Mouse (Mus musculus) ES-Bruce4 (cell line): ENCODE measurements around the gene Slc6a5. TPM values are rescaled to one million over a fixed set of nuclear protein-coding genes. Genes with fewer than 3 reads are reported as not detected.

Source experiments
- H3K27ac ChIP-seq: 2 replicates; pipeline ENCODE4 v1.5.1; 2012; ENCODE audit warnings: low read length, inconsistent platforms; ENCODE audit not compliant: insufficient read depth
- H3K27me3 ChIP-seq: 2 replicates; pipeline ENCODE4 v1.6.1; 2012; ENCODE audit warnings: mild to moderate bottlenecking, low read length, inconsistent platforms; ENCODE audit not compliant: control insufficient read depth, poor library complexity, insufficient read depth, severe bottlenecking
- H3K36me3 ChIP-seq: 2 replicates; pipeline ENCODE4 v1.6.1; 2012; ENCODE audit warnings: inconsistent platforms, mild to moderate bottlenecking, low read length, moderate library complexity; ENCODE audit not compliant: control insufficient read depth, poor library complexity, insufficient read depth, severe bottlenecking
- H3K4me1 ChIP-seq: one replicate; pipeline ENCODE4 v1.8.1; 2011; ENCODE audit warnings: low read length; ENCODE audit not compliant: control insufficient read depth, insufficient read depth
- H3K4me3 ChIP-seq: 2 replicates; pipeline ENCODE4 v1.5.1; 2011; ENCODE audit warnings: low read depth, mild to moderate bottlenecking, low read length
- H3K9ac ChIP-seq: 2 replicates; pipeline ENCODE4 v1.6.1; 2012; ENCODE audit warnings: low read depth, mild to moderate bottlenecking, inconsistent platforms; ENCODE audit not compliant: poor library complexity, severe bottlenecking
- H3K9me3 ChIP-seq: replicated peaks from 2 replicates; pipeline ENCODE4 v1.6.1; 2012; ENCODE audit warnings: mild to moderate bottlenecking, low read length, inconsistent platforms; ENCODE audit not compliant: control insufficient read depth, poor library complexity, insufficient read depth, severe bottlenecking
- CTCF ChIP-seq: IDR thresholded peaks from one replicate; pipeline ENCODE4 v1.8.1; 2011; ENCODE audit warnings: low read depth, low read length
- EP300 ChIP-seq: IDR thresholded peaks from 2 replicates; pipeline ENCODE4 v1.6.1; 2011; ENCODE audit warnings: low read depth, low read length; ENCODE audit not compliant: insufficient read depth
- POLR2A ChIP-seq: IDR thresholded peaks from one replicate; pipeline ENCODE4 v1.8.1; 2011; ENCODE audit warnings: low read length; ENCODE audit not compliant: insufficient read depth
- polyA plus RNA-seq: library from polyadenylated mRNA; stranded (reverse); fragments of >200 nt; gene quantifications from 2 replicates; pipeline ENCODE4 v1.2.4, GENCODE M21; 2011; ENCODE audit warnings: low read depth; ENCODE audit not compliant: missing spikeins, insufficient read depth, insufficient read length

The Slc6a5 gene
- polyA plus RNA-seq, 1 experiment, result not detected

DNA sequence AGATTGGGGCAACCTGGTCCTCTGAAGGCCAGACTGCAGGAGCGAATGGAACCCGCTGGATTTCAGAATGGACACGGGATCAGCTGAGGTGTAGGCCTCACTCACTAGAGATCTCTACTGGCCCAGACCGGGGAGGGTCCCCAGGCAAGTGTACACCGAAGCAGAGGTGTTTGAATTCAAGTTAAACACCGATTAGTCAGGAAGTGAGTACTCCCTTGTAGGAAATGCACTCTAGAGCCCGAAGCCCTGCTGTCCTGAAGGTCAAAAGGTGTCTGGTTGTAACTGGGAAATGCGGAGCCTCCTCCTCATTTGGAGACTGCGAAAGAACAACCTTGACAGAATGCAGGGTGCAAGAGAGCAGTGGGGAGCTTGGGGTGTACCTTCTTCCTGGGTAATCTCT is 5.0 kb downstream of the Slc6a5 start:
- H3K4me3 ChIP-seq, result 0 out of 2 replicates have a peak overlapping the region, but pooled peaks have one; percentile 8
- no peak for TF ChIP-seq EP300
- TF ChIP-seq POLR2A, result no peak
- no peak for TF ChIP-seq CTCF
- peaks cover 6% of the 10 kb centered on the region for H3K27me3 ChIP-seq
- H3K4me1 ChIP-seq, result no peaks in the 10 kb centered on the region
- H3K36me3 ChIP-seq, result no peaks in the 10 kb centered on the region
- H3K27ac ChIP-seq, result no peak overlapping the region
- H3K9me3 ChIP-seq, result no peaks in the 10 kb centered on the region
- H3K9ac ChIP-seq, result no peak overlapping the region

GRCm38 (mm10) chr7:49915471-49915870 is 5.5 kb downstream of the Slc6a5 start:
- Histone ChIP-seq H3K27ac (no peak overlapping the region), H3K9ac (no peak overlapping the region), H3K4me3 (no peak overlapping the region), H3K4me1 (no peaks in the 10 kb centered on the region), H3K36me3 (no peaks in the 10 kb centered on the region), H3K27me3 (peaks cover 6% of the 10 kb centered on the region), H3K9me3 (no peaks in the 10 kb centered on the region)
- TF ChIP-seq CTCF, result no peak
- TF ChIP-seq POLR2A, result no peak
- TF ChIP-seq EP300, result no peak

GRCm38 (mm10) chr7:49919494-49919893 is 9.5 kb downstream of the Slc6a5 start:
- no peak for TF ChIP-seq EP300
- no peak for TF ChIP-seq POLR2A
- TF ChIP-seq CTCF, result no peak
- no peaks in the 10 kb centered on the region for H3K4me1 ChIP-seq
- no peak overlapping the region for H3K4me3 ChIP-seq
- no peak overlapping the region for H3K27ac ChIP-seq
- no peaks in the 10 kb centered on the region for H3K9me3 ChIP-seq
- no peaks in the 10 kb centered on the region for H3K36me3 ChIP-seq
- H3K27me3 ChIP-seq, result no peaks in the 10 kb centered on the region
- no peak overlapping the region for H3K9ac ChIP-seq

DNA sequence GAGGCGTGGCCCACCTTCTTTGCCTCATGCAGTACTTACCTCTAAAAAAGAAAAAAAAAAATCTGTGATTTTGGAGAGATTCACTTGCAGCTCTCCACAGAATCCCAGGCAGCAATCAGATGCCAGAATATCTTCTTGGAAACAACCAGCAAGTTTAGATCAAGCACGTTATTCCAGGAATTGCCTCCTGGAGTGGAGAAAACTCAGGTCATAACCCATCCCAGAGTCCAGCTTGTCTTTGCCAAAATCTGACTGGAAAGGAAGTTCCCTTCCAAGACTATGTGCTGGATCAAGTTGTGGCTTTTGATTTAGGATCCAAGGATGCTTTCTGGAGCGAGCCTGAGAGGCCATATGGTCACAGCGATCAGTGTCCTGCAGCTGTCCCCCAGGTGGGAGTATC is 10.8 kb downstream of the Slc6a5 start:
- no peak overlapping the region for H3K9ac ChIP-seq
- no peaks in the 10 kb centered on the region for H3K27me3 ChIP-seq
- H3K4me3 ChIP-seq, result no peak overlapping the region
- TF ChIP-seq POLR2A, result no peak
- no peak for TF ChIP-seq CTCF
- no peak for TF ChIP-seq EP300
- H3K36me3 ChIP-seq, result no peaks in the 10 kb centered on the region
- H3K9me3 ChIP-seq, result no peaks in the 10 kb centered on the region
- no peak overlapping the region for H3K27ac ChIP-seq
- H3K4me1 ChIP-seq, result no peaks in the 10 kb centered on the region

- Histone ChIP-seq H3K9me3 (no peaks in the 10 kb centered on the region), H3K27ac (no peak overlapping the region), H3K36me3 (no peaks in the 10 kb centered on the region), H3K4me1 (no peaks in the 10 kb centered on the region), H3K27me3 (no peaks in the 10 kb centered on the region), H3K4me3 (no peak overlapping the region), H3K9ac (no peak overlapping the region)
- TF ChIP-seq EP300 (no peak), POLR2A (no peak), CTCF (no peak)
These were observed 13.0 kb downstream of the Slc6a5 start for GRCm38 (mm10) chr7:49922928-49923327.

DNA sequence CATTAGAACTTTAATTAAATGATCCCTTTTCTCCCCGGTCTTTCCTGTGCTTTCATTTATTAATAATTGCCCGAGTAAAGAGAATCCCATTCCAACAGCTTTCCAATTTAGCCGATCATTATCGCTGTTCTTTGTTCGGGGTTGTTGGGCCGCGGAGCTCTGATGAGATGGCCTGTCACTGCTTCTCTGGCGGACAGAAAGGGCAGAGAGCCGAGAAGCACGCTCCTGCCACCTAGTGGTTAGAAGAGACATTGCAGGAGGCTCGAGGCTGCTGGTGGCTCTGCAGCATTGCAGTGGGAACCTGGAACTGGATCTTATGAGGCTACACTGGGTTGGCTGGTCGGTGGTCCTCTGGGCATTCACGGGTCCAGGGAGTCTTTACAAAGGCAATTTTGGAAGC is 13.4 kb downstream of the Slc6a5 start:
- TF ChIP-seq CTCF (peak; percentile 99), EP300 (no peak)
- Histone ChIP-seq H3K4me3 (no peak overlapping the region), H3K27ac (no peak overlapping the region)

More for the DNA sequence above, 13.4 kb downstream of the Slc6a5 start:
- no peaks in the 10 kb centered on the region for H3K9me3 ChIP-seq
- H3K27me3 ChIP-seq, result no peaks in the 10 kb centered on the region
- no peak overlapping the region for H3K9ac ChIP-seq
- H3K4me1 ChIP-seq, result no peaks in the 10 kb centered on the region
- no peaks in the 10 kb centered on the region for H3K36me3 ChIP-seq
